Mouse (Mus musculus): ENCODE measurements around the gene Scpep1.
"Not testable (repeated sequence)": the region's sequence is repeated elsewhere in the genome, so short reads cannot be mapped to it uniquely, and the experiment has no call there.

Gene Scpep1

DNA sequence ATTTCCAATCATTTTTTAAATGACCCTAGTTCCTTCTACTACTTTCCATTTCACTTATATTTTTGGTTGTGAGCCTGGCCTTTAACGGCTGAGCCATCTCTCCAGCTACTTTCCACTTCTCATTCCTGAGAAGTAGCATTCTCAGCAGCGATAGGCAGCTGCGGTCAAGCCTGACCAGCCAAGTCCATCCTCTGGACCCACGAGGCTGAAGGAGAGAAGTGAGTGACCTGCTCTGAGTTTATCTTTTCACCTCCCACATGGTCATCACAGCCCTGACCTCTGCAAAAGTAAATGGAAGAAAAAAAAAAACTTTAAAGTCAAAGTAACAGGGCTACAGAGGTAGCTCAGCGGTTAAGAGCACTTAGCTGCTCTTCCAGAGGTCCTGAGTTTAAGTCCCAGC is 28.7 kb downstream of the Scpep1 start:
- no peak for DNase-seq (ENCODE audit: low read depth)

DNA sequence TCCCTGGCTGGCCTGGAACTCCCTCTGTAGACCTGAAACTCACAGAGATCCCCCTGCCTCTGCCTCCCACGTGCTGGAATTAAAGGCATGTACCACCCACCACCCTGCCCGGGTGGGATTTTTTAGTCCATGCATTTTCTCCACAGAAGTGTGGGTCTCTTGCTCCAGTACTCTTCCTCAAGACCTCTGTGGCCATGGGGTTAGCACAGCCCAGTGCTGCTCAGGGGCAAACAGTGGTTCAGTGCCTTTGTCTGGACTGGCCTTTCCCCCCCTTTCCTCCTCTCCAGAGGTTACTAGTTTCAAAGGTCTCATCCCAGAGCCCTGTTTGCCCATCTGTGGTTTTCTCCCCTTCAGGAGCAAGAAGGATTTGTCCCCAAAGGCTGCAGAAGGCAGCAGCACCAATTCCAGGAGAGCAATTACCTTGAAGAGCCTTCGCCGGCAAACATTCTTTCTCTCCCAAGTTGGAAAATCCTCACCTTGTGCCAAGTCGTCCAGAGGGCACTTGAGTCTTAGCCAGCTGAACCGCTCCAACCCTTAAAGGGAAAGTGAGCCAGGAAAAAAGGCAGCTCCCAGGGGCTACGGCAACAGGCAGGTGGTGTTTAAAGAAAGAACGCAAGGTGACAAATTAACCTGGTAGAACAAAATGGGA is 45.8 kb downstream of the Scpep1 start:
- DNase-seq (ENCODE audit: low read depth), result no peak

DNA sequence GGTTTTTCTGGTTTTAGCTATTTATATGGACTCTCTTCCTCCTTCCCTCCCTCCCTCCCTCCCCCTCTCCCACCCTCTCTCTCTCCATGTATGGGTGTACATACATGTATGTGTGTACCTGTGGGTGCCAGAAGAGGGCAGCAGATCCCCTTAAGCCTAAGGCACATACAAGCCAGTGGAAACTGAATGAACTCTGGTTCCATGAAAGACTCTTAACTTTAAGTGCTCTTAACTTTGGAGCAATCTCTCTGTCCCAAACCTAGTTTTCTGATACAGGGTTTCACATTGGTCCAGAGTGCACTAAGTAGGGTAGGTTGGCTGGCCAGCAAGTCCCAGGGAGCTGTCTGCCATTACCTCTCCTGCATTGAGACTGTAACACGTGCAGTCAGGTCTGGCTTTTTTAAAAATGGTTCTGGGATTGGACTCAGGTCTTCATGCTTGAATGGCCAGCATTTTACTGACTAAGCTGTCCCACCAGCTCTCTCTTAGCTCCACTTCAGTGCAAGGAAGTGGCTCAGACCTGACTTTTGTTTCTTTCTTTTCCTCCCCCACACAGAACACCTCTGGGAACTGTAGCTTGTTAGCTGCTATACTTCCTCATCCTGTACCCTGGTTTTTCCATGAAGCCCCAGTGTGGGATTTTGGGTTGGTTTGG is 46.6 kb downstream of the Scpep1 start:
- peak; percentile 77 for DNase-seq (ENCODE audit: low read depth)

DNA sequence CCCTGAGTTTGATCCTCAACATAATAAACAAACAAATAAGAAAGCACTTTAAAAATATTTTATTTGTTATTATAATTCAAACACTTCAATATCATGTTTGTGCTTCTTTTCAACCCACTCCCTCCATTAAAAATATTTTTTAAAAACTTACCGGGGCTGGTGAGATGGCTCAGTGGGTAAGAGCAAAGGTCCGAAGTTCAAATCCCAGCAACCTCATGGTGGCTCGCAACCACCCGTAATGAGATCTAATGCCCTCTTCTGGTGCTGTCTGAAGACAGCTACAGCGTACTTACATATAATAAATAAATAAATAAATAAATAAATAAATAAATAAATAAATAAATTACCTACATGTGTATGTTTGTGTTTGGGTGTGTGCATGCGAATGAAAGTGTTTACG is 47.4 kb downstream of the Scpep1 start:
- DNase-seq (ENCODE audit: low read depth), result no peak

DNA sequence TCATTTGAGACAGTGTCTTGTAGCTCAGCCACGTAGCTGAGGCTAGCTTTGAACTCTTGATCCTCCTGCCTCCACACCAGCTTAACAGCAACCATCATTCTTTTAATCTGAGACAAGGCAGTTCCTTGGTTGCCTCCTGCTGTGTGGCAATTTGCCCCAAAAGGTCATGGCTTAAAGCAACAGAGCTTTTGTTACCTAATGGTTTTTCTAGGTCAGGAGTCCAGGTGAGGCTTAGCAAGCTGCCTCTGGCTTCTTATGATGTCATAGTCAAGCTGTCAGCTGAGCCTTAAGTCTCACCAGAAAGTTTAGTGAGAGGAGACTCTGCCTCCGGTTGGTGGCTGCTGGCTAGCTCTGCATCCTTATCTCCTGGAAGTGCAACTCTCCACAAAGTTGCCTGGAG is 49.6 kb downstream of the Scpep1 start:
- DNase-seq (ENCODE audit: low read depth), result no peak

DNA sequence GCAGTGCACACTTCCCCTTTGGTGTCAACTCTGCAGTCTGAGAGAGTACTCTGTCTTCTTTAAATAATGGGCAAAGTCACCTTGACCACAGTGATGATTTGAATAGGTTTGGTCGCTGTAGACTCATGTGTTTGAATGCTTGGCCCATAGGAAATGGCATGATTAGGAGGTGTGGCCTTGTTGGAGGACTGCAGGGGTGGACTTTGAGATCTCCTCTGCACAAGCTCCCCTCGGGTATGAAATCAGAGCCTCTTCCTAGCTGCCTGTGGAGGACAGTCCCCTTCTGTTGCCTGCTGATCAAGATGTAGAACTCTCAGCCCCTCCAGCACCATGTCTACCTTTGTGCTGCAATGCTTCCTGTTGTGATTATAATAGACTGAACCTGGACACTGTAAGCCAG is 51.2 kb downstream of the Scpep1 start:
- no peak for DNase-seq (ENCODE audit: low read depth)

DNA sequence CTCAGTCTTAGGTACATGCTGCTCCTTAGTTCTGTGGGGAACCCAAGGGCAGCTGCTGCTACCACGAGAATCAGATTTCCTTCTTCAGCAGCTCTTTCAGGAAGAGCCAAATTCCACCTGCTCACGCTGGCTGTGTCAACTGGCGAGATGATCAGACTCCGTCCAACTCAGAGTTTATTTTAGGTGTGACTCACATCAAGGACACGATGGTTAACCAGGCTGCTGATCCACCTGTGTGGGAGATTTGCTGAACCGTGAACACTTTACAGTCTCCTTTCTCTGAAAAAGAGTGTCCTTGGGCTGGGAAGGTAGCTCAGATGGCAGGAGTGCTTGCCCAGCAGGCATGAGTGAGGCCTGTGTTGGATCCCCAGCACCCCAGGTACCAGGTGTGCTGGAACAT is 52.5 kb downstream of the Scpep1 start:
- DNase-seq (ENCODE audit: low read depth), result no peak

GRCm38 (mm10) chr11:88901341-88901802 is 53.9 kb downstream of the Scpep1 start:
- no peak for DNase-seq (ENCODE audit: low read depth)

GRCm38 (mm10) chr11:88899561-88899960 is 55.7 kb downstream of the Scpep1 start:
- no peak for DNase-seq (ENCODE audit: low read depth)

- DNase-seq (ENCODE audit: low read depth), result no peak
Measured at GRCm38 (mm10) chr11:88898380-88898763, 56.9 kb downstream of the Scpep1 start.

DNA sequence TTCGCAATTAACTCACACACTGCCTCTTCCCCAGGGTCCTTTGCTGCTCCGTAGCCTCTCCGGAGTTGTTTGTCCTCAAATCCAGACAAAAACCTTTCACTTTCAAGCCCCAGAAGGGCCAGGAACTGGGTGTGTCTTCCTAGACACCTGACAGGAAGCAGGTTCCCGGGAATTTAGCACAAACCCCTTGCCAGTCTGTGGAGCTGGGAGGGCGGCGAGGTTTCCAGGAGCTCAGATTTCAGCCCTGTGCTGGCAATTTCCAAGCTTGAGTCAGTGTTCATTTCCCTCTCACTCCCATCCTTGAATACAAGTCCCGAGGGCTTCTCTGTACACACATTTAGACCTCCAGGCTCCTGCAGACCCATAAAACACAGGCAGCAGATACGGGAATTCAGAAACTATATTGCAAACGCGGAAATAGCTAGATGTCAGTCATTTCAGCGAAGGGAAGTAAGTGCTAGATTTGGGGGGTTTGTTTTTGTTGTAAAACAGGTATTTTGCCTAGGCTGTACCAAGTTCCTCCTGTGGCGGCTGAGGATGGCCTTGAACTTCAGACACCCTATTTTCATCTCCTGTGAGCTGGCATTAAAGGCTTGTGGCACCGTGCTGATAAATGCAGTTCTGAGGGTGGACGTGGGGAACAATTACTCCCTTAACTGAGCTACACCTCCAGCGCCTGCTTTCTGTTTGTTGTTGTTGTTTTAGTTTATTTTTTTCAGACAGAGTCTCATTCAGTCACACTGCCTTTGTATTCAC is 57.5 kb downstream of the Scpep1 start:
- no peak for DNase-seq (ENCODE audit: low read depth)

DNA sequence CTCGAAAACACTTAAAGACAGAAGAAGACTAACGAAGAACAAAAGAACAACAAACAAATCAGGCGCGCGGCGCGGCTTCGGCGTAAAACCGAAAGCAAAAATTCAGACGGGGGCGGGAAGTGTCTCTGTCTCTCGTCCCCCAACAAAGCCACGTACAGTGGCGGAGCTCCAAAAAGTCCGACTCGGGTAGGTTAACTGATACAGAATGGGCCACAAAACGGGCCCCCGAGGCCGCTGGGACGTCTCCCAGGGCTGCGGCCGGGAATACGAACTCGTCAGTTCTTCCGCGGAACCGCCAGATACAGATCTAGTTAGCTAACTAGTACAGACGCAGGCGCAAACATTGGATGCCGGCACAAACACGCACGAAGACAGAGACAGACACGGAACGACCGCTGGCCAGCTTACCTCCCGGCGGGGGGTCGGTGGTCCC is 59.4 kb downstream of the Scpep1 start:
- not testable (repeated sequence) for DNase-seq (ENCODE audit: low read depth)

- DNase-seq (ENCODE audit: low read depth), result not testable (repeated sequence)
Measured at GRCm38 (mm10) chr11:88895235-88895634, 60.0 kb downstream of the Scpep1 start.

- not testable (repeated sequence) for DNase-seq (ENCODE audit: low read depth)
Measured at GRCm38 (mm10) chr11:88894279-88894678, 61.0 kb downstream of the Scpep1 start.

- not testable (repeated sequence) for DNase-seq (ENCODE audit: low read depth)
Measured at GRCm38 (mm10) chr11:88893501-88893900, 61.8 kb downstream of the Scpep1 start.

DNA sequence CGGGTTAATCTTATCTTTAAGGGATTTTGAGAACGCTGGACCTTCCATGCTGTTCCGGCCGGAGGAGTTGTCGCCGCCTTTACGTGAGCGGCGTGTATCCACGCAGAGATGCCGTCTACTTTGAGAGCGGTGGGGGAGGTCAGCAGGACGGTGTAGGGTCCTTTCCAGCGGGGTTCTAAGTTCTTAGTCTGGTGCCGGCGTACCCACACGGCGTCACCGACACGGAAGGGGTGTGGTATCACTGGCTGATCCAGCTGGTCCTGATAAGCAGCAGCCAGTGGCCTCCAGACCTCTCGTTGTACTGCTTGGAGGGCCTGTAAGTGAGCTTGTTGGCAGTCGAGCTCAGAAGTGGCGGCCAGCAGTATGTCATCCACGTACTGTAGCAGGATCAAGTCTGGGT is 62.5 kb downstream of the Scpep1 start:
- DNase-seq (ENCODE audit: low read depth), result not testable (repeated sequence)

- DNase-seq (ENCODE audit: low read depth), result not testable (repeated sequence)
Measured at GRCm38 (mm10) chr11:88891921-88892561, 63.2 kb downstream of the Scpep1 start.

DNA sequence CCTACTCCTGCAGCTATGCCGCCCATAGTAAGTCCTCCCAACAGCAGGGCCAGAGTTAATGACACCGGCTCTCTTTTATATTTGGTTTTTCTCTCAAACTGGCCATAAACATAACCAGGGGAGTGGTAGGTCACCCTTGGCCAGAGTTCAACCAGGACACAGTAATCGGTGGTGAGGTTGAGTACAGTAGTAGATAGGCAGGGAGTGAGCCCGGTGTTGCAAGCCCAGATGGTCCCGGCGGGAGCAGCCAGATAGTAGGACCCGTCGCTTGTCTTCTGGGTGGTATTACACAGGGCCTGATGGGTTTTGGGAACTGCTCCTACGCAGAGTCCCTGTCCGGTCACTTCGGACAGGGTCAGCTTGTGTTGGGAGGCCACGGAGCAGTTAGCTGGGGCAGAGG is 63.8 kb downstream of the Scpep1 start:
- not testable (repeated sequence) for DNase-seq (ENCODE audit: low read depth)

DNA sequence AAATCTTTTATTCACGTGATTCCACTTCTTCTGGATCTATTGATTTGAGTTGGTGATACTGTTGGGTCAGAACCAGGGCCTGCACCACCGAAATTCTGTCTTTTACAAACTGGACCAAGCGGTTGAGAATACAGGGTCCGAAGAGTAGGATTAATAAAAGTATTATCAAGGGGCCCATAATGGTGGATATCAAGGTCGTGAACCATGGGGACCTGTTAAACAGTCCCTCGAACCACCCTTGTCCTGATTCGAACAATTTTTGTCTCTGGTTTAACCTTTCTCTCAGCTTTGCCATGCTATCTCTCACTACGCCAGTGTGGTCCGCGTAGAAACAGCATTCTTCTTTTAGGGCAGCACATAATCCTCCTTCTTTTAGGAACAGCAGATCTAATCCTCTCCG is 64.4 kb downstream of the Scpep1 start:
- DNase-seq (ENCODE audit: low read depth), result not testable (repeated sequence)

- DNase-seq (ENCODE audit: low read depth), result no peak
Measured at GRCm38 (mm10) chr11:88888996-88889395, 66.3 kb downstream of the Scpep1 start.

- DNase-seq (ENCODE audit: low read depth), result no peak
Measured at GRCm38 (mm10) chr11:88884376-88885065, 70.7 kb downstream of the Scpep1 start.

GRCm38 (mm10) chr11:88878011-88878410 is 77.3 kb downstream of the Scpep1 start:
- no peak for DNase-seq (ENCODE audit: low read depth)
